Mouse (Mus musculus): ENCODE results near the gene Bptf. TPM values are rescaled to one million over a fixed set of nuclear protein-coding genes. Genes with fewer than 3 reads are reported as not detected.
A peak's percentile ranks its signal among the peaks of the same experiment; 100 is the strongest.
"Not testable (repeated sequence)": the region's sequence is repeated elsewhere in the genome, so short reads cannot be mapped to it uniquely, and the experiment has no call there.

Bptf gene
- polyA plus RNA-seq, 1 experiment from 2014 or later, result 37.1 TPM

DNA sequence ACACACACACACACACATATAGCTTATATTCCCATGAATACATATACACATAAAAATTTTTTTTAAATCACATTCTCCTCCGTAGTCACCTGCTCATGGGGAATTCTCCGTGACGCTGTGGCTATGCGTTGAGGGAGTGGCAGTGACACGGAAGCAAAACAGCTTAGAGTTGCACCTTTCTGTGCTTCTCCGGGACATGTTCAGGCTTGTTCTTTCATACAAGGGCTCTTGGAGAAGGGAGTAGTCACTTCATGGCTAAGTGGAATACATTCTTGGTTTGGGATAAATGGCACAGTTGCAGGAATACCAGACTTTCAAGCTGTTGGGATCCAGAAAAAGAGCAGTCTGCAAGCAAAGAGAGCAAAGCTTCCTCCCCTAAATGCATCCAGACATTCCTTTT lies 5.7 kb upstream of the Bptf start:
- H3K36me3 ChIP-seq, result no peaks in the 10 kb centered on the region
- 97% methylated on average over 6 of the region's 6 CpGs for WGBS

DNA sequence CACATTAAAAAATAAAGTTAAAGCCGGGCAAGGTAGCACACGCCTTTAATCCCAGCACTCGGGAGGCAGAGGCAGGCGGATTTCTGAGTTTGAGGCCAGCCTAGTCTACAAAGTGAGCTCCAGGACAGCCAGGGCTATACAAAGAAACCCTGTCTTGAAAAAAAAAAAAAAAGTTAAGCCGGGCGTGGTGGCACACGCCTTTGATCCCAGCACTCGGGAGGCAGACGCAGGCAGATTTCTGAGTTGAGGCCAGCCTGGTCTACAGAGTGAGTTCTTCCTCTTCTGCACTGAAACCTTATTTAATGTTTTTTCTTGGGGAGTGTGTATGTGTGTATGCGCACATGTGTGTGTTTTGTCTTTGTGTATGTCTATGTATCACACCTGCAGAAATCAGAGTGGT lies 4.5 kb upstream of the Bptf start:
- H3K9me3 ChIP-seq; H3K27me3 ChIP-seq; H3K4me2 ChIP-seq (replicated peaks); H3K4me1 ChIP-seq; H3K36me3 ChIP-seq; H3K4me3 ChIP-seq; ATAC-seq (replicated peaks); H3K27ac ChIP-seq (replicated peaks); H3K9ac ChIP-seq (replicated peaks): not testable (repeated sequence)
- WGBS, result 93% methylated on average over 10 of the region's 10 CpGs

More for the DNA sequence above, 5.7 kb upstream of the Bptf start:
- Histone ChIP-seq H3K27ac (replicated peaks) (no peak overlapping the region), H3K27me3 (no peaks in the 10 kb centered on the region), H3K9me3 (no peaks in the 10 kb centered on the region), H3K4me3 (no peak overlapping the region), H3K4me2 (replicated peaks) (no peak overlapping the region), H3K4me1 (peaks cover 2% of the 10 kb centered on the region), H3K9ac (replicated peaks) (no peak overlapping the region)
- no peak for ATAC-seq (replicated peaks)

DNA sequence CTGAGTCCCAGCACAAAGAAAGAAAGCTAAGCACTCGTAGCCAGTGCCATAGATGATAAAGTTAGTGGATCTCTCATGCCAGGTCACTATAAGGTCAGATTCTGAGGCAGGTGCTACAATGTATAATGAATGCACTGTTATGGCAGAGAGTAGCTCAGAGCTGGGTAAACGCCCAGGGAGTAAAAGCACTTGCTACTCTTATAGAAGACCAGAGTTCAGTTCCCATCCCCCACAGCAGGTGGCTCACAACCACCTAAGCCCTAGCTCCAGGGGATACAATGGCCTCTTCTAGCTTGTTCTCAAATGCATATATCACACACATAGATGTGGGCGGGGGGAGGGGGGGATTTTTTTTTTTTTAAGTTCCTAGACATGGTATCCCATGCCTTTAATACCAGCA lies 3.8 kb upstream of the Bptf start:
- ATAC-seq (replicated peaks), result no peak
- Histone ChIP-seq H3K4me2 (replicated peaks) (no peak overlapping the region), H3K27ac (replicated peaks) (no peak overlapping the region), H3K27me3 (no peaks in the 10 kb centered on the region), H3K4me1 (peaks cover 5% of the 10 kb centered on the region), H3K4me3 (no peak overlapping the region), H3K9ac (replicated peaks) (no peak overlapping the region), H3K36me3 (no peaks in the 10 kb centered on the region), H3K9me3 (no peaks in the 10 kb centered on the region)
- WGBS, result 52% methylated on average over 3 of the region's 3 CpGs

DNA sequence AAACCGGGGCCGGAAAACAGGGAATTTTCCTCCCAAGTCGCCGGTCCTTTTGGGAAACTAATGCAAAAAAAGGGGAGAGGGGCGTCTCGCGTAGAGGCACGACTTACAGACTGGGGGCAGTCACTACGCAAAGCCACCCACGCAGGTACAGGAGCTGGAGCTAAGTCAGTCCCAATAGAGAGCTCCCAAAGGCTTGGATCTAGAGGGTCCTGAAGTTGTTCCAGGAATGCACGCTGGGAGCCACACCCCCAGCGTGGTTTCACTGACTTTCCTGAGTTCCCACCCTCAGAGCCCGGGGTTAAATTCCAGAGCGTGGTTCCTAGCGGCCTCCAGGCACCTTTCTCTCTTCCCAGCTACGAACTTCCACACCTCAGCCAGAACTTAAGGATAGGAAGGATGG lies 499 bp upstream of the Bptf start:
- Histone ChIP-seq H3K36me3 (no peaks in the 10 kb centered on the region), H3K9ac (replicated peaks) (peak overlapping the region; percentile 33), H3K4me3 (peak overlapping the region; percentile 72), H3K9me3 (no peaks in the 10 kb centered on the region), H3K4me1 (peaks cover 29% of the 10 kb centered on the region), H3K27me3 (no peaks in the 10 kb centered on the region), H3K4me2 (replicated peaks) (peak overlapping the region; percentile 60), H3K27ac (replicated peaks) (peak overlapping the region; percentile 96; the same call in 1 of the 2 replicates)
- ATAC-seq (replicated peaks), result peak; percentile 47
- WGBS, result under 1% methylated on average over 16 of the region's 16 CpGs

DNA sequence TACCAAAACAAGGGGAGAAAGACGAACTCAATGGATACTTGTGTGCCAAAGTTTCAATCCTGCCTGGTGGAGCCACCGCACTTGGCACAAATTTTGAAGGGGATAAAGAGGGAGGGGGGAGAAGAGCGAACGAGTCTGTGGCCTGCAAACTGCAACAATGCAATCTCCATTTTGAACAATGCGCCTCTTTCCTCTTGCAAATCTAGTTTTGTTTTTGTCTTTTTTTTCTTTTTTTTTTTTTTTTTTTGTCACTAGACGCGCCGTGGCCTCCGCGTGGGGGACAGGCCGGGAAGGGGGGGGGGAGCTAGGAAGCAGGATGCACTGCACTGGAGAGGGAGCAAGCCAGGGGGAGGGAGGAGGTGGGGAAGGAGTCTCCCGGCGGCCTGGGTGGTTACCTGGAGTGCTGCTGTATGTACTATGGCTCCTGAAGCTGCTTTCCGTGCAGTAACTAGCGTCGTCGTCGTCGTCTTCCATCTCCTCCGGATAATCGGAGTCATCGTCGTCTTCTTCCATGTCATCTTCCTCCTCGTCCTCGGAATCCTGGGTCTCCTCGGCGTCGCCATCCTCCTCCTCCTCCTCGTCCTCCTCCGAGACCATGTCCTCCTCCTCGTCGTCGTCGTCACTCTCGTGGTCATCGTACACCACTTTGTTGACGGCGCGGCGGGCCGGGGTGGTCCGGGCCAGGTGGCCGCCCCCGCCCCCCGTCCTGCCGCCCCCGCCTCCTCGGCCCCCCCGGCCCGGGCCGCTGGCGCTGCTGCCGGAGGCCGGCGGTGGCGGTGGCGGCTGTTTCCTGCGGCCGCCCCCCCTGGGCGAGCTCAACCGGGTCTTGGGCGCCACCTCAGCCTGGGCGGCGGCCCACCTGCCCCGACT lies 813 bp downstream of the Bptf start:
- H3K27ac ChIP-seq (replicated peaks), result peak overlapping the region; percentile 96
- peaks cover 31% of the 10 kb centered on the region for H3K4me1 ChIP-seq
- H3K27me3 ChIP-seq, result no peaks in the 10 kb centered on the region
- peak overlapping the region; percentile 93 for H3K9ac ChIP-seq (replicated peaks)
- H3K4me3 ChIP-seq, result peak overlapping the region; percentile 72
- no peaks in the 10 kb centered on the region for H3K36me3 ChIP-seq
- peak; percentile 33; the same call in 1 of the 2 replicates for ATAC-seq (replicated peaks)
- peak overlapping the region; percentile 80 for H3K4me2 ChIP-seq (replicated peaks)
- no peaks in the 10 kb centered on the region for H3K9me3 ChIP-seq
- under 1% methylated on average over 45 of the region's 65 CpGs for WGBS

DNA sequence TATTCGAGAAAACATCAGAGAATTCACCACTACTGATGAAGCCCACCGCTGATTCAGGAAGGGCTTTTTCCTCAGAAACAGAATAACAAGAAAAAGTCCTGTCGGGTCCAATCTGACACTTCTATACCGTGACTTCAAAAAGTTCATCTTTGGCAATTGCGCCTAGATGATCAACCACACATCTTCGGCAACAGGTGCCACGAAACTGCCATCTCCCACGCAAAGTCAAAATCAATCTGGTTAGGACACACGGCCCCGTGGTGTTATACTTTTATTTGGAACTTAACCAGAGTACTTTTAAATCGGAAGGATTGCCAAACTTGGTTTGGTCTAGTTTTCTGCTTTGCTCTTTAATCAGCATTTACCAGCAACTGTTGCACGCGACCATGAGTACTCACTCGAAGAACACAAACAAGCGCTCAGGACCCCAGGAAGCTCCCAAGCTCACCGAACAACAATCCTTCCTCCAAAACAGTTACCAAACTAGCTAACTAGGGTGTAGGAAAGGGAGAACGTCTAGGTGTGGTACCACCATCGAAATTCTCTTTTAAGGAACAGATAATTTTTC lies 1.6 kb downstream of the Bptf start:
- H3K4me1 ChIP-seq, result peaks cover 31% of the 10 kb centered on the region
- 1% methylated on average over 18 of the region's 18 CpGs for WGBS
- H3K27ac ChIP-seq (replicated peaks), result peak overlapping the region; percentile 96
- no peaks in the 10 kb centered on the region for H3K36me3 ChIP-seq
- no peaks in the 10 kb centered on the region for H3K9me3 ChIP-seq
- ATAC-seq (replicated peaks), result no peak
- H3K27me3 ChIP-seq, result no peaks in the 10 kb centered on the region
- peak overlapping the region; percentile 72 for H3K4me3 ChIP-seq
- H3K4me2 ChIP-seq (replicated peaks), result peak overlapping the region; percentile 80
- peak overlapping the region; percentile 93 for H3K9ac ChIP-seq (replicated peaks)

DNA sequence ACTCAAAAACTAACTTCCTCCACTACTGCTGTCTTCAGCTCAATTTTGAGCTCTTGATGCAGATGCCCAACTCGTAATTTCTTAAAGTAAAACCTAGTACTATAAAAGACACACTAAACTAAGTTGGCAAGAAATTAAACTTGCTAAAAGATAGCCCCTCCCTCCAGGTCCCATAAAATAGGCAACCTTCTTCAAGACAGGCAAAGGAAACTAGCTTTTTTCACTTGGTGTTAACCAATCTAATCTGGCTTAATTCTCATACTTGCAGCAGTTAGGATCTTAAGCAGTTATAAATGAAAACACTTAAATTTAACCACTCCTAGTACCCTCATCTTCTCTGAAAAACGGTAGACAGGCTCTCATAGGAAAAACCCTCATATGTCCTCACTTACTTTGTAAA lies 2.3 kb downstream of the Bptf start:
- no peaks in the 10 kb centered on the region for H3K9me3 ChIP-seq
- no peak for ATAC-seq (replicated peaks)
- no peaks in the 10 kb centered on the region for H3K27me3 ChIP-seq
- H3K36me3 ChIP-seq, result no peaks in the 10 kb centered on the region
- H3K27ac ChIP-seq (replicated peaks), result no peak overlapping the region
- peak overlapping the region; percentile 5; the same call in 1 of the 2 replicates for H3K9ac ChIP-seq (replicated peaks)
- H3K4me1 ChIP-seq, result peaks cover 36% of the 10 kb centered on the region
- 24% methylated on average over 2 of the region's 2 CpGs for WGBS
- H3K4me3 ChIP-seq, result peak overlapping the region; percentile 72
- H3K4me2 ChIP-seq (replicated peaks), result peak overlapping the region; percentile 80

DNA sequence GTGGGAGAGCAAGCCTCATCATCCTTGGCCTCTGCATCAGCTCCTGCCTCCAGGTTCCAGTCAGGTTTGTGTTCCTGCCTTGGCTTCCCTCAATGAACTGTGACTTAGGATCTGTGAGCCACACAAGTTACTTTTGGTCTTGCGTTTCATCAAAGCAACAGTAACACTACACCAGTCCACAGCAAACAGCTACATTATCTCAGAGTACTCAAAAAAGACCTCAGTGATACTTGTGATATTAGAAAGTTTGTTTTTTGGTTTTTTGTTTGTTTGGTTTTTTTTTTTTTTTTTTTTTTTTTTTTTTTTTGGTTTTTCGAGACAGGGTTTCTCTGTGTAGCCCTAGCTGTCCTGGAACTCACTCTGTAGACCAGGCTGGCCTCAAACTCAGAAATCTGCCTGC lies 5.2 kb downstream of the Bptf start:
- not testable (repeated sequence) for H3K36me3 ChIP-seq; ATAC-seq (replicated peaks); H3K4me3 ChIP-seq; H3K4me2 ChIP-seq (replicated peaks); H3K9me3 ChIP-seq; H3K9ac ChIP-seq (replicated peaks); H3K27ac ChIP-seq (replicated peaks); H3K27me3 ChIP-seq
- WGBS, result 88% methylated on average over 1 of the region's 2 CpGs
- peaks cover 37% of the 10 kb centered on the region for H3K4me1 ChIP-seq

DNA sequence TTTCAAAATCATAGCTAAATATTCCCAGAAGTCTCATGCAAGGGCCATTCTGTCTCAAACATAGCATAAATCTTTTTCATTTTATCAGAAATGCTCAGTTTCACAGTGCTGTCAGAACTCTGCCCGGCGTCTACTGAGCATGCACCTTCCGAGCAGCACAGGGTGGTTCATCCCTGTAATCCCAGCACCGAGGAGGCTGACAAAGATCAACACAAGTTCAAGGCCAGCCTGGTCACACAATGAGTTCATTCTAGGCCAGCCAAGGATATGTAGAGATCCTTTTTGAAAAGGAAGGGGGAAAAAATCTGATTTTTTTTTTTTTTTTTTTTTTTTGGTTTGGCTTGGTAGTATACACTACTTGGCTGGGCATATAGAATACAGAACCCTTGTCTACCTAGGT lies 6.9 kb downstream of the Bptf start:
- Histone ChIP-seq H3K36me3 (no peaks in the 10 kb centered on the region), H3K9ac (replicated peaks) (no peak overlapping the region), H3K4me2 (replicated peaks) (no peak overlapping the region), H3K9me3 (no peaks in the 10 kb centered on the region), H3K27me3 (no peaks in the 10 kb centered on the region), H3K4me3 (no peak overlapping the region), H3K4me1 (peaks cover 32% of the 10 kb centered on the region), H3K27ac (replicated peaks) (no peak overlapping the region)
- no peak for ATAC-seq (replicated peaks)
- WGBS, result 80% methylated on average over 4 of the region's 4 CpGs

DNA sequence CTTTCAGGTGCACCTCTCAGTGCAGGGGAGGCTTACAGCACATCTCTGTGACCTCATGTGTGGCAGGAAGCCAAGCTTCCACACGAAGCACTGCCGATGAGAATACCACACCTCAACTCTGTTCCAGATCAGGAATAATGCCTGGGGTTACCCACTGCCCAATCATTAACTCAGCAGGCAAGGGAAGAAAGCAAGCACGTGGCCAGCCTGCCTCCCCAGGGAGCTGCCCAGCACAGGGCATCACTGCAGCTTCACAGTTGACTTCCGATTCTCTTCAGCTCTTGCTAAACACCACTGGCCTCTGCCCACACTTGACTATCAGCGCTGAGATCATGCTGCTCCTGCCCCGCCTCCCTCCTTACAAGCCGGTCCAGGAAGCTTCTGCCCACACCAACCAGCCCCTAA lies 7.6 kb downstream of the Bptf start:
- Histone ChIP-seq H3K4me2 (replicated peaks) (no peak overlapping the region), H3K27ac (replicated peaks) (no peak overlapping the region), H3K27me3 (no peaks in the 10 kb centered on the region), H3K36me3 (no peaks in the 10 kb centered on the region), H3K9me3 (no peaks in the 10 kb centered on the region), H3K4me3 (no peak overlapping the region), H3K9ac (replicated peaks) (no peak overlapping the region), H3K4me1 (peaks cover 28% of the 10 kb centered on the region)
- WGBS, result 33% methylated on average over 7 of the region's 7 CpGs
- 0 out of 2 replicates have a peak, but pooled peaks have one; percentile 26 for ATAC-seq (replicated peaks)

DNA sequence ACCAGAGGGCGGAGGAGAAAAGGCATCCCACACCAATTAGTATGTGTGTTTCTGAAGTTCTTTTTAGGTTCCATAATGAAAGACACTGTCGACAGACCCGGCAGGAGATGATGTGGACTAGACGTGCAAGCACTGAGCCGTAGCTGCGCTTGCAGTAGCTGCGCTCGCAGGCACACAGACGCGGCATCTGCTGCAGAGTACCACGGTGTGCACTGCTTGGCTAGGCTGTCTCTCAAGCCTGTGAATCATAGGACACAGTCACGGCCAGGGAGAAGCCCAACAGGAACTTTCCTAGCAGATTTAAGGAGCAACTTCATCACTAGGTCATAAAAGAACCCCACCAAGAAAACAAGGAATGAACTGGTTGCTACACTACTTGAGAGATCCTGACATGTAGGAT lies 14.1 kb downstream of the Bptf start:
- Histone ChIP-seq H3K36me3 (no peaks in the 10 kb centered on the region), H3K9me3 (no peaks in the 10 kb centered on the region), H3K27ac (replicated peaks) (no peak overlapping the region), H3K9ac (replicated peaks) (no peak overlapping the region), H3K4me2 (replicated peaks) (no peak overlapping the region), H3K27me3 (no peaks in the 10 kb centered on the region), H3K4me1 (peaks cover 30% of the 10 kb centered on the region), H3K4me3 (no peak overlapping the region)
- WGBS, result 75% methylated on average over 12 of the region's 12 CpGs
- ATAC-seq (replicated peaks), result no peak

DNA sequence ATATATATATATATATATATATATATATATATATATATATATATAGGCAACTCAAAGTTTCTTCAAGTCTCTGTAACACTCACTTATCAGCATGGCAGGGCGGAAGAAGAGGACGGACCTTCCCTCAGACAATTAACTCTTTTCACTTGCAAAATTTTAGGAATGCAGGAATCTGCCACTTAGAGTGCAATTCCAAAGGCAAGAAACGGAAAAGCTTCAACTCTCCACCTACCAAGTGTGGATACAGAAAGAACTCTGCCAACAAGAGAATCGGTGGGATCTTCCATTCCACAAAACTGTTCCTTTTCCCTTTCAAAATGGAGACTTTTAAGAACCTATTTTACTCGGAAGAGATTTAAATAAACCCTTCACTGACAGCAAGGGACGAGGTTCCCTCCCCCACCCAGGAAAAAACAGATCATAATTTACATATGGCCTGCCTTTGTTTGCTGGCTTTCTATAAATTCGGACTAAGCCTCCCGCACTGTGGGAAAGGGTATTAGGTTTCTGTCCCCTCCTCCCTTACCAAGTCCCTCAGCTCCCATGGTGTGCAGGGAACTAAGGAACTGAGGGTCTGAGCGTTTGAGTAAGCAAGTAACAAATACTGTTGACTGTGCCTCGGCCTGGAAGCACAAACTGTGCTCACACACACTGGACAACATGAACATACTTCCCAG lies 17.9 kb downstream of the Bptf start:
- no peak overlapping the region for H3K4me2 ChIP-seq (replicated peaks)
- no peaks in the 10 kb centered on the region for H3K27me3 ChIP-seq
- no peak overlapping the region for H3K9ac ChIP-seq (replicated peaks)
- H3K4me3 ChIP-seq, result no peak overlapping the region
- WGBS, result 16% methylated on average over 10 of the region's 10 CpGs
- H3K27ac ChIP-seq (replicated peaks), result 0 out of 2 replicates have a peak overlapping the region, but pooled peaks have one; percentile 7
- no peak for ATAC-seq (replicated peaks)
- H3K9me3 ChIP-seq, result no peaks in the 10 kb centered on the region
- H3K36me3 ChIP-seq, result peaks cover 13% of the 10 kb centered on the region
- peaks cover 26% of the 10 kb centered on the region for H3K4me1 ChIP-seq
